Mouse (Mus musculus): Measurements from ENCODE around the gene Med19.

Gene Med19

GRCm38 (mm10) chr2:84677968-84678880 lies at the start of gene Med19, which contains the start of gene Gm28635:
Gene Med19, plus strand, starts transcription at chr2:84678402.
Gene Gm28635, minus strand, starts transcription at chr2:84678041.
- DNase-seq (ENCODE audit: low spot score): peak; percentile 77

- DNase-seq (ENCODE audit: low spot score): no peak
These were observed 46.2 kb upstream of the Med19 start for GRCm38 (mm10) chr2:84632001-84632400.

- no peak for DNase-seq (ENCODE audit: low spot score)
These were observed 45.2 kb upstream of the Med19 start for GRCm38 (mm10) chr2:84632999-84633398.

GRCm38 (mm10) chr2:84634006-84634405 lies 44.2 kb upstream of the Med19 start:
- no peak for DNase-seq (ENCODE audit: low spot score)

GRCm38 (mm10) chr2:84634934-84635482 lies 43.2 kb upstream of the Med19 start:
- no peak for DNase-seq (ENCODE audit: low spot score)

GRCm38 (mm10) chr2:84635611-84636010 lies 42.6 kb upstream of the Med19 start:
- DNase-seq (ENCODE audit: low spot score): peak; percentile 78

GRCm38 (mm10) chr2:84636231-84636741 lies 41.9 kb upstream of the Med19 start:
- no peak for DNase-seq (ENCODE audit: low spot score)

- DNase-seq (ENCODE audit: low spot score): no peak
These were observed 40.6 kb upstream of the Med19 start for GRCm38 (mm10) chr2:84637452-84638165.

GRCm38 (mm10) chr2:84638428-84639220 lies 39.6 kb upstream of the Med19 start:
- no peak for DNase-seq (ENCODE audit: low spot score)

- no peak for DNase-seq (ENCODE audit: low spot score)
These were observed 37.4 kb upstream of the Med19 start for GRCm38 (mm10) chr2:84640833-84641232.

GRCm38 (mm10) chr2:84646138-84646537 lies 32.1 kb upstream of the Med19 start:
- no peak for DNase-seq (ENCODE audit: low spot score)

- no peak for DNase-seq (ENCODE audit: low spot score)
These were observed 31.1 kb upstream of the Med19 start for GRCm38 (mm10) chr2:84647051-84647568.

- DNase-seq (ENCODE audit: low spot score): no peak
These were observed 29.8 kb upstream of the Med19 start for GRCm38 (mm10) chr2:84648369-84648768.

GRCm38 (mm10) chr2:84649674-84650073 lies 28.5 kb upstream of the Med19 start:
- DNase-seq (ENCODE audit: low spot score): no peak

- DNase-seq (ENCODE audit: low spot score): peak; percentile 67
These were observed 27.6 kb upstream of the Med19 start, which contains the start of gene Ctnnd1 for GRCm38 (mm10) chr2:84650464-84651195. Gene Ctnnd1, minus strand, starts transcription at chr2:84650765.

- no peak for DNase-seq (ENCODE audit: low spot score)
These were observed 24.8 kb upstream of the Med19 start for GRCm38 (mm10) chr2:84653354-84653753.

- DNase-seq (ENCODE audit: low spot score): no peak
These were observed 22.3 kb upstream of the Med19 start for GRCm38 (mm10) chr2:84655864-84656263.

- DNase-seq (ENCODE audit: low spot score): no peak
These were observed 19.4 kb upstream of the Med19 start, which contains the start of gene Btbd18 for GRCm38 (mm10) chr2:84658806-84659205. Gene Btbd18, plus strand, starts transcription at chr2:84659079.

GRCm38 (mm10) chr2:84660253-84660652 lies 17.9 kb upstream of the Med19 start:
- DNase-seq (ENCODE audit: low spot score): peak; percentile 33

- no peak for DNase-seq (ENCODE audit: low spot score)
These were observed 15.3 kb upstream of the Med19 start for GRCm38 (mm10) chr2:84662866-84663265.

- no peak for DNase-seq (ENCODE audit: low spot score)
These were observed 12.1 kb upstream of the Med19 start for GRCm38 (mm10) chr2:84666081-84666480.
